Mouse (Mus musculus): ENCODE data around the gene Efemp1. TPM values are rescaled to one million over a fixed set of nuclear protein-coding genes. Genes with fewer than 3 reads are reported as not detected.

Gene Efemp1
- 4.8 TPM for total RNA-seq (2023)

GRCm38 (mm10) chr11:28853102-28853800, at the start of gene Efemp1:
Efemp1 (plus strand) TSS chr11:28853204.

